Mouse (Mus musculus): ENCODE results near the gene Zfp976. TPM values are rescaled to one million over a fixed set of nuclear protein-coding genes. Genes with fewer than 3 reads are reported as not detected.
"Not testable (repeated sequence)": the region's sequence is repeated elsewhere in the genome, so short reads cannot be mapped to it uniquely, and the experiment has no call there.

The Zfp976 gene
- 1.5 and 2.5 TPM in 2 replicates for polyA plus RNA-seq (2012; rRNA removed)

DNA sequence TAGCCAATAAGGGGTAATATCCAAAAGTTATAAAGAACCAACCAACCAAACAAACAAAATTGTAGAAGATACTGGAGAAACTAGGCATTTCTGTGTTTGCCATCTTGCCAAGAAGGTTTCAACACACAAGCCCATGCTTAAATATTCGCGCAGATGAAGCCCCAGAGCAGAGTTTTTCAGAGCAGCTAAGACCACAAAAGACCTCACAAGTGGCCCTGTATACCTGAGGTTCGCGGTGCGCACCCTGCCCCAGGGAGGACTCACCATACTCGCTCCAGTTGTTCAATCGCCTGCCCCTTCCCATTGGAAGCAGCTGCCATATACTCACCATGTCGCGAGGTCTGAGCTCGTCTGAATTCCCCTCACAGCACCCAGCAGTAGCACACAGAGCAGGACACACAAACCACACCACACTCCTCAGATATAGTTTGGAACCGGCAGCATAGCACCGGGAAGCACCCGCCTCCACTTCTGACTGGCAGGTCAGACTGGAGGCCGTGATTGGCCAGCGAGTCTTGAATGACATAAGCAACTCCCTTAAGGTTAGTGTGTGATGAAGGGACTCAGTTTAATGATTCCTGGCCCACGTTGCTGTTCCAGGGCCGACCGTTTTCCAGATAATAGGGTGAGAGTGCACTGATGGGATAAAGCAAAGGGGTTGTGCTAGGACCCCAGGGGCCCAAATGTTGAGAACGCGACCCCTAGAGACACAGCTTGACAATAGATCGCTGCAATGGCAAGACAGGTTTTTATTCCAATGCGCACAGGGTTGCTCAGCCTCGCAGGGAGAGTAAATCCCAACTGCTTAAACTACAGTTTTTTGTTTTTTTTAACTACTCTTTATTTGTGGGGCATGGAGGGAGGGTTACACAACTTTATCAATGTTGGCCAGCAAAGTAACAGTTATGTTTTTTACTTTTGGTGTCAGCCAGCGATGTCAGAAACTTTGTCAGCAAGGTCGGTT is at the start of gene Zfp976:
TSS of gene Zfp976 (minus strand) at position 437 of the 964 bp plus-strand sequence.
- peak; percentile 91 for DNase-seq (ENCODE audit: low read depth)

DNA sequence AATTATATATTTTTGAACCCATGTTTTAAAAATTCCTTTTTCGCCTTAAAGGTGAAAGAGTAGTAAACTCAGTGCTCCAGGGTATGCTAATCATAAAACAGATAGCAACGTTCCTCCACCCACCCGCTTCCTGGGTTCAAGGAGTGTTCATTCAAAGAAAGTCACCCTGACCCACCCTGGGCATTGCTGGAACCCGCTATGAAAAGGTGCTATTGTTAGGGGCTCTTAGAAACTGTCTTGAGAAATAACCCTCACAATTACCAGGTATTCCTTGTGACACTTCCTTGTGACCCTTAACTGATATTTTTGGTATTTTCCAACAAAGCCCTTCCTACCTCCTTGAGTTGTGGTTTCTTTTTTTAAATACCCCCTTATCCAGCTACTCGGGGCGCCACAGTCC is 37.7 kb upstream of the Zfp976 start:
- DNase-seq (ENCODE audit: low read depth) = not testable (repeated sequence)

DNA sequence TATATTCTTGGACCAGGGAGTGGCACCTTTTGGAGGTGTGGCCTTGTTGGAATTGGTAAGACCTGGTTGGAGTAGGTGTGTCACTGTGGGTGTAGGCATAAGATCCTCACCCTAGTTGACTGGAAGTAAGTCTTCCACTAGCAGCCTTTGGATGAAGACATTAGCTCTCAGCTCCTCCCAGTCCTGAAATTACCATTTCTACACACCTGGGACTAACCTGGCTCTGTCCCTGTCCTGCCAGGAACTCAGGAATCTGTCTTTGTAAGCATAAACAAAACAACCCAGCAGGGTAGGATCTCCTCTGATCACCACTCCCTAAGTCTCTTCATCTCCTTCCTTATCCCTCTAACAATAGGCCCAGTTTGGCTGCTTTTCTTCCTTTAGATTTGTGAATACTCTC is 37.3 kb upstream of the Zfp976 start:
- DNase-seq (ENCODE audit: low read depth) = not testable (repeated sequence)

DNA sequence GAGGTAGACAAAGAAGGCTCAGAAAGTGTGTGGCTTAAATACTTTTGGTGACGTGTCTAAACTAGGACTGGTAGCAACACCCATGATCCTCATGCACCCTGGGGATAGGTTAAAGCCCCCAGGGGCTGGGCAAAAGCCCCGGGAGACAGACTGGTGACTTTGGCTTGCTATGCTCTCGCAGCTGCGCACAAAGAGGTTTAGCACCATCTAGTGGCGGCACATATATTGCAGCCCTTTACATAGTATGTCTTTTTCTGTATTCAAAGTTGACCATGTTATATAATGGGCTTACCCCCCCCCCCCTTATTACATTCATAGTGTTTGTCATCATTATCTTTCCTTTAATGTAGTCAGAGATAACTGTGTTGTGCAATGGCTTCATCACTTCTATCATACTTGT is 17.8 kb upstream of the Zfp976 start:
- TF ChIP-seq CTCF (IDR thresholded peaks at IDR 0.05; ENCODE audit: borderline replicate concordance, extremely low read depth, insufficient read depth, insufficient read length) = peak; percentile 7; the same call in 1 of the 2 replicates
- not testable (repeated sequence) for DNase-seq (ENCODE audit: low read depth)

DNA sequence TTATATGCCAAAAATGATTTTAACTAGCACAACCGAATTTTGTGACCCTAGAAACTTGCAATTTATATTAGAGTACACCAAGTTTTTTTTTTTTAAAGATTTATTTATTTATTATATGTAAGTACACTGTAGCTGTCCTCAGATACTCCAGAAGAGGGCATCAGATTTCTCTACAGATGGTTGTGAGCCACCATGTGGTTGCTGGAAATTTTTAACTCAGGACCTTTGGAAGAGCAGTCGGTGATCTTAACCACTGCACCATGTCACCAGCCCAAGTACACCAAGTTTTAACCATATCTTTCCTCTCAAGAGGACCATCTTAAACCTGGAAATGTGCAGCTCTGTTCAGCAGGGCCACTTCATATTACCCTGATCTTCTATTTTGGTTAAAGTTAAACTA is 12.8 kb upstream of the Zfp976 start:
- not testable (repeated sequence) for DNase-seq (ENCODE audit: low read depth)

DNA sequence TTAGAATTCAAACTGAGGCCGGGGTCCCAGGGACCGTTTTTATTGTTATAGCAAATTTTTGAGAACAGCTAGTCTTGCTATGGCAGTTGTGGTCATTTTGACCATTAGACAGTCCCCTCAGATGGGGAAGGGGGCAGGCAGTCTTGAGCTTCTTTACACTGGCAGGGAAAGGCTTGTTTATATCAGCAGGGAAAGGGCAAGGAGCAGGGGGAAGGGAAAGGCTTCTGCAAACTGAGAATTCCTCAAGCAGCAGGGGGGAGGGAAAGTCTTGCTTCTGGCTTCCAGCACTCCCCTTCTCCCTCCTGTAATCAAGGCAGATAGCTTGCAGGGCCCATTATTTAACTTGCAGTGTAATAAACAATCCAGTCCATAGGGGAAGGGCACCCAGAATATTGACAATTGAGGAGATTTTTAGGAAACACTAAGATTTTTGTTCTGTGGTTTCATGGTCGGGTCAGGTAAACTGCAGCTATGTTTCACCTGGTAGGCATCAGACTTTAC is 782 bp upstream of the Zfp976 start:
- peak; percentile 0 for DNase-seq (ENCODE audit: low read depth)

GRCm38 (mm10) chr7:42631031-42631430 is 11.4 kb downstream of the Zfp976 start:
- DNase-seq (ENCODE audit: low read depth) = not testable (repeated sequence)

DNA sequence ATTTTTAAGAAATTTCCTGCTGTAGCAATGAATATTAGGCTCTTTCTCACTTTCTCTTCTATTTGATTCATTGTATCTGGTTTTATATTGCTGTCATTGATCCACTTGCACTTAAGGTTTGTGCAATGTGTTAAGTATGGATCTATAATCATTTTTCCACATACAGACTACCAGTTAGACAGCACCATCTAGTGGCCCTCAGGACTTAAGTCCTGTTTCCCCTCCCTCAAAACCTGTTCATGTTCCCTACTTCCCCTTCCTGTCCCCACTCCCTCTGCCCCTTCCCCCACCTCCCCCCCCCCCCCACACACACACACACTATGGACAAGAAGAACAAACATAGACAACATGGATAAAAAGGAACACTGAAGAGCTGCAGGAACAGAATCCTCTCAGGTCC is 46.7 kb downstream of the Zfp976 start:
- DNase-seq (ENCODE audit: low read depth) = not testable (repeated sequence)

- not testable (repeated sequence) for DNase-seq (ENCODE audit: low read depth)
These were observed 50.0 kb downstream of the Zfp976 start, which contains the start of gene Zfp977 for GRCm38 (mm10) chr7:42592413-42592812. Zfp977 (minus strand) TSS chr7:42592547.

- not testable (repeated sequence) for DNase-seq (ENCODE audit: low read depth)
These were observed 51.1 kb downstream of the Zfp976 start for GRCm38 (mm10) chr7:42591311-42591710.

DNA sequence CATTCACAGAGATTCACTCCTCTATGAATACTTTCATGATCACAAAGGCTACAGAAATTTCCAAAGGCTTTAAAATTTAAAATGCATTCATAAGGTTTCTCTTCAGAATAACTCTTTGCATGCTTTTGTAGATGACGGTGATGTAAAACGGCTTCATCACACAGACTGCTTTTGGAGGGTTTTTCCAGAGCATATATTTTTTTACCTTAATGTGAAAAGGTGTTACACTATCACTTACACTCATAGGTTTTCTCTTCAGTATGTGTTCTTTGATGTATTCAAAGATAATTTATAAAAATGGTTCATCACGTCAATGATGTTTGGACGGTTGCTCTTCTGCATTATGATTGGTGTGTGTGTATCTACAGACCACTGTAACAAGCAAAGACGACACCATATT is 63.9 kb downstream of the Zfp976 start, which contains the start of gene Gm21028:
TSS of gene Gm21028 (minus strand) at position 101 of the 400 bp plus-strand sequence.
- no peak for DNase-seq (ENCODE audit: low read depth)
- no peak for TF ChIP-seq CTCF (IDR thresholded peaks at IDR 0.05; ENCODE audit: borderline replicate concordance, extremely low read depth, insufficient read depth, insufficient read length)
- TF ChIP-seq POLR2A (IDR thresholded peaks at IDR 0.05; ENCODE audit: borderline replicate concordance, extremely low read depth, insufficient read depth, insufficient read length, poor library complexity, severe bottlenecking) = no peak

Other genes starting within 250 kb of the Zfp976 start
- gene 4933421I07Rik, start 194.5 kb downstream of the Zfp976 start, polyA plus RNA-seq (2012; rRNA removed) = not detected in 2 replicates
- 17.0 and 17.7 TPM in 2 replicates for gene Zfp141, start 136.8 kb downstream of the Zfp976 start, polyA plus RNA-seq (2012; rRNA removed)
- gene Gm21028, start 64.0 kb downstream of the Zfp976 start, polyA plus RNA-seq (2012; rRNA removed) = not detected in 2 replicates
- gene Zfp977, start 50.0 kb downstream of the Zfp976 start, polyA plus RNA-seq (2012; rRNA removed) = 0.52 and 1.0 TPM in 2 replicates
- gene Zfp975, start 50.2 kb upstream of the Zfp976 start, polyA plus RNA-seq (2012; rRNA removed) = 2.5 and 4.0 TPM in 2 replicates
- not detected in 2 replicates for gene Gm17067, start 84.4 kb upstream of the Zfp976 start, polyA plus RNA-seq (2012; rRNA removed)
- not detected in 2 replicates for gene Vmn2r62, start 150.9 kb upstream of the Zfp976 start, polyA plus RNA-seq (2012; rRNA removed)
- gene Gm2381, start 224.6 kb upstream of the Zfp976 start, polyA plus RNA-seq (2012; rRNA removed) = not detected in 2 replicates

Measured in brain, embryonic 14.5 days (tissue).